Mouse (Mus musculus) ES-Bruce4 (cell line): Measurements from ENCODE around the gene Pikfyve.

Source experiments
- CTCF ChIP-seq: IDR thresholded peaks from one replicate; pipeline ENCODE4 v1.8.1; 2011; ENCODE audit warnings: low read depth, low read length
- EP300 ChIP-seq: IDR thresholded peaks from 2 replicates; pipeline ENCODE4 v1.6.1; 2011; ENCODE audit warnings: low read depth, low read length; ENCODE audit not compliant: insufficient read depth
- POLR2A ChIP-seq: IDR thresholded peaks from one replicate; pipeline ENCODE4 v1.8.1; 2011; ENCODE audit warnings: low read length; ENCODE audit not compliant: insufficient read depth

DNA sequence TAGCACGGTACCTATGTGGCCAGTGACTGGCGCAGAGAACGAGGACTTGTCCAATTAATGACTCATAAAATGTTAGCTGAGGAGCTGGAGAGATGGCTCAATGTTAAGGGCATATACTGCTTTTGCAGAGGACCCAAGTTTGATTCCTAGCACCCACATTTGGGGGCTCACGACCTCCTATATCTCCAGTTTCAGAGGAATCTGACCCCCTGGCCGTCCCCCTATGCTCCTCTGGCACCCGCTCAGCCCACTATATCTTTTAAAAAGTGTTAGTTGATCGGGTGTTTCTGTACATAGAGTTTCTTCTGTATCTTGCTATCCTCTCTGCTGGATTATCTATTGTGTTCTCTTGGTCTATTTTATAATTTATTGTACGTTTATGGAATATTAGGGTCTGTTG is 1.5 kb upstream of the Pikfyve start:
- TF ChIP-seq CTCF = no peak
- no peak for TF ChIP-seq EP300
- TF ChIP-seq POLR2A = no peak
